15 mouse cellular contexts compared by ENCODE assay signal in genomic region chr14:83664065-83664464, GRCm38 (mm10).
"Had no signal": no experiment of that assay in that cellular context is flagged by ENCODE, and none has a peak within 500 bp of the region (broad histone marks: within the 10 kb centered on the region; RNA-seq: fewer than 3 reads in every experiment).

No protein-coding gene starts in this region.

- H3K36me3 ChIP-seq: neural tube, embryonic 15.5 days; stomach, embryonic 15.5 days had no signal

- H3K4me3 ChIP-seq: neural tube, embryonic 15.5 days; stomach, embryonic 15.5 days had no signal

- H3K9me3 ChIP-seq: neural tube, embryonic 15.5 days; stomach, embryonic 15.5 days had no signal

- H3K27ac ChIP-seq: neural tube, embryonic 15.5 days; stomach, embryonic 15.5 days; stomach, postnatal 0 days had no signal

- H3K9ac ChIP-seq: neural tube, embryonic 15.5 days; stomach, embryonic 15.5 days had no signal

- H3K4me1 ChIP-seq: neural tube, embryonic 15.5 days; stomach, embryonic 15.5 days had no signal

- H3K27me3 ChIP-seq: neural tube, embryonic 15.5 days; stomach, embryonic 15.5 days had no signal

- DNase-seq: retina, postnatal 1 day; right cerebral cortex, adult 18-20 months; right cerebral cortex, postnatal 14 days; right cerebral cortex, postnatal 25 days; right cerebral cortex, postnatal 4 days; spleen, adult 18-20 months; thymus, adult 18-20 months; thymus, adult 2 months; thymus, postnatal 14 days; thymus, postnatal 25 days; thymus, postnatal 36 days; thymus, postnatal 4 days had no signal

- H3K4me2 ChIP-seq: neural tube, embryonic 15.5 days; stomach, embryonic 15.5 days had no signal
